Mouse (Mus musculus) hindbrain, embryonic 13.5 days (tissue): ENCODE results near the gene Cysrt1. TPM values are rescaled to one million over a fixed set of nuclear protein-coding genes. Genes with fewer than 3 reads are reported as not detected.
A peak's percentile ranks its signal among the peaks of the same experiment; 100 is the strongest.

Experiments used
- ATAC-seq: fragments of 200-750 bp; cut with Nextera tagmentation; 2 replicates; pipeline ENCODE4 v1.8.0; 2017; ENCODE audit warnings: moderate TSS enrichment; ENCODE audit not compliant: low FRiP score
- H3K27ac ChIP-seq: fragments of 300-500 bp; sonication (generic); 2 replicates; pipeline ENCODE4 v1.5.1; 2015; ENCODE audit warnings: inconsistent platforms, mild to moderate bottlenecking, moderate library complexity
- H3K27me3 ChIP-seq: fragments of 300-500 bp; sonication (generic); 2 replicates; pipeline ENCODE4 v1.6.1; 2015; ENCODE audit warnings: mild to moderate bottlenecking, inconsistent platforms
- H3K36me3 ChIP-seq: fragments of 300-500 bp; sonication (generic); 2 replicates; pipeline ENCODE4 v1.6.1; 2015; ENCODE audit warnings: mild to moderate bottlenecking, inconsistent platforms
- H3K4me1 ChIP-seq: fragments of 300-500 bp; sonication (generic); replicated peaks from 2 replicates; pipeline ENCODE4 v1.6.1; 2015; ENCODE audit warnings: inconsistent platforms
- H3K4me2 ChIP-seq: fragments of 300-500 bp; sonication (generic); 2 replicates; pipeline ENCODE4 v1.6.1; 2015; ENCODE audit warnings: inconsistent platforms, mild to moderate bottlenecking, moderate library complexity
- H3K4me3 ChIP-seq: fragments of 300-500 bp; sonication (generic); 2 replicates; pipeline ENCODE4 v1.5.1; 2015; ENCODE audit warnings: mild to moderate bottlenecking, inconsistent platforms
- H3K9ac ChIP-seq: fragments of 300-500 bp; sonication (generic); 2 replicates; pipeline ENCODE4 v1.6.1; 2015; ENCODE audit warnings: mild to moderate bottlenecking, inconsistent platforms
- H3K9me3 ChIP-seq: fragments of 300-500 bp; sonication (generic); 2 replicates; pipeline ENCODE4 v1.6.1; 2016; ENCODE audit warnings: inconsistent platforms
- WGBS: fragments of 180-500 bp; shearing (Covaris S2); methylation state at CpG from one replicate; pipeline ENCODE4 v1.1.7; 2015; 5-methylcytosine and 5-hydroxymethylcytosine counted together
- polyA plus RNA-seq: library from polyadenylated mRNA; unstranded; fragments of >200 nt; fragmentation: Nextera tagmentation; extraction: Ambion mirVana; gene quantifications from 2 replicates; pipeline ENCODE4 v1.2.1, GENCODE M21; 2015

The Cysrt1 gene
- polyA plus RNA-seq, 1 experiment from 2014 or later: 0.26 TPM

GRCm38 (mm10) chr2:25278928-25279882, 37.0 kb upstream of the Cysrt1 start:
- H3K27me3 ChIP-seq: no peaks in the 10 kb centered on the region
- H3K27ac ChIP-seq: no peak overlapping the region
- WGBS: 66% methylated on average over 13 of the region's 13 CpGs
- H3K9ac ChIP-seq: no peak overlapping the region
- H3K36me3 ChIP-seq: peaks cover 96% of the 10 kb centered on the region
- H3K4me3 ChIP-seq: no peak overlapping the region
- no peak overlapping the region for H3K4me2 ChIP-seq
- peaks cover 7% of the 10 kb centered on the region for H3K4me1 ChIP-seq
- ATAC-seq: no peak
- H3K9me3 ChIP-seq: no peaks in the 10 kb centered on the region

GRCm38 (mm10) chr2:25273010-25273409, 30.8 kb upstream of the Cysrt1 start:
- Histone ChIP-seq H3K9me3 (no peaks in the 10 kb centered on the region), H3K36me3 (peaks cover 77% of the 10 kb centered on the region), H3K9ac (peak overlapping the region; percentile 92), H3K4me2 (peak overlapping the region; percentile 97), H3K4me1 (peaks cover 42% of the 10 kb centered on the region), H3K4me3 (peak overlapping the region; percentile 95), H3K27me3 (no peaks in the 10 kb centered on the region), H3K27ac (peak overlapping the region; percentile 62; the same call in 1 of the 2 replicates)
- ATAC-seq: no peak
- 39% methylated on average over 16 of the region's 16 CpGs for WGBS

DNA sequence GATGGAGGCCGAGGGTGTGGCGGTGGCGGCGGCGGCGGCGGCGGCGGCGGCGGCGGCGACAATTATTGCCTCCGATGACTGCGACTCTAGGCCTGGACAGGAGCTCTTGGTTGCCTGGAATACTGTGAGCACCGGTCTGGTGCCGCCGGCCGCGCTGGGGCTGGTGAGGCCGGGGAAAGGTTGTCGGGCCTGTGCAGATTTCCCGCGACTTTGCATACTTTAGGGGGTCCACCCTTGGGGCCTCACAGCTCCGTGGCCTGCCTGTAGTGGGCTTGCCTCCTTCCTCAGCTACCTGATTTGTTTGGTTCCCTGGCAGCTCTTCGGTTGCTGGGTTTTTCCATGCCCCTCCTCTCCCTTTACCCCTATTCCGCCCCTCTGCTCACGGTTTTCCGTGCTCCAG, 30.3 kb upstream of the Cysrt1 start:
- Histone ChIP-seq H3K4me2 (peak overlapping the region; percentile 97), H3K27ac (peak overlapping the region; percentile 62; the same call in 1 of the 2 replicates), H3K36me3 (peaks cover 74% of the 10 kb centered on the region), H3K27me3 (no peaks in the 10 kb centered on the region), H3K4me1 (peaks cover 47% of the 10 kb centered on the region), H3K9me3 (no peaks in the 10 kb centered on the region), H3K9ac (peak overlapping the region; percentile 92), H3K4me3 (peak overlapping the region; percentile 95)
- WGBS: 1% methylated on average over 21 of the region's 29 CpGs
- peak; percentile 61 for ATAC-seq

GRCm38 (mm10) chr2:25271827-25272511, 29.7 kb upstream of the Cysrt1 start, which contains the start of the genes Ssna1 and Anapc2:
Gene Ssna1 (minus strand): TSS chr2:25272438.
Gene Anapc2 (plus strand): TSS chr2:25272478.
- under 1% methylated on average over 55 of the region's 55 CpGs for WGBS
- peak; percentile 94 for ATAC-seq
- H3K27ac ChIP-seq: peak within 1 kb of the TSS; percentile 91
- H3K4me1 ChIP-seq: peaks cover 52% of the 10 kb centered on the region
- H3K9me3 ChIP-seq: no peaks in the 10 kb centered on the region
- H3K36me3 ChIP-seq: peaks cover 68% of the 10 kb centered on the region
- H3K4me3 ChIP-seq: peak within 1 kb of the TSS; percentile 95
- peak within 1 kb of the TSS; percentile 92 for H3K9ac ChIP-seq
- no peaks in the 10 kb centered on the region for H3K27me3 ChIP-seq
- peak within 1 kb of the TSS; percentile 97 for H3K4me2 ChIP-seq

GRCm38 (mm10) chr2:25267746-25268309, 25.6 kb upstream of the Cysrt1 start:
- Histone ChIP-seq H3K4me3 (no peak overlapping the region), H3K4me2 (peak overlapping the region; percentile 99; the same call in 1 of the 2 replicates), H3K27ac (peak overlapping the region; percentile 62), H3K27me3 (peaks cover 18% of the 10 kb centered on the region), H3K4me1 (peaks cover 73% of the 10 kb centered on the region), H3K36me3 (peaks cover 31% of the 10 kb centered on the region), H3K9me3 (no peaks in the 10 kb centered on the region), H3K9ac (peak overlapping the region; percentile 36)
- 74% methylated on average over 4 of the region's 4 CpGs for WGBS
- no peak for ATAC-seq

DNA sequence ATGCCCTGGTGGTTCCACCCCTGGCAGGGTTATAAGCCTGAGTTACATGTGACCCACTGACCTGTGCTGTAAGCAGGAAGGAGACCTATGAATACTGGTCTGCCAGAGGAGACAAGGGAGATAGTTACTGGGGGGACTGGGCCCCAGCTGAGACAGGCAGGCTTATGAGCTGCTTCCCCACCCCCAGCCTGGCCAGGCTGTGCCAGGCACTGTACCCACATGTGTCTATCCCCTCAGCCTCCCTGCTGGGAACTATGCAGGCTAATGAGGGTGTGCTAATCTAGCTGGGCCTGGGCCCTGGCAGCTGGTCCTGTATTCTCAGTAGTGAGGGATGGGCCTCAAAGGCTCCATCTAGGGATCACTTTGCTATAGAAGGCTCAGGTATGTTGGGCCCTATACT, 25.0 kb upstream of the Cysrt1 start:
- no peak for ATAC-seq
- peak overlapping the region; percentile 79; the same call in 1 of the 2 replicates for H3K4me3 ChIP-seq
- H3K4me2 ChIP-seq: peak overlapping the region; percentile 99
- H3K9me3 ChIP-seq: no peaks in the 10 kb centered on the region
- H3K4me1 ChIP-seq: peaks cover 72% of the 10 kb centered on the region
- peak overlapping the region; percentile 83 for H3K27ac ChIP-seq
- peaks cover 31% of the 10 kb centered on the region for H3K36me3 ChIP-seq
- peaks cover 18% of the 10 kb centered on the region for H3K27me3 ChIP-seq
- peak overlapping the region; percentile 36 for H3K9ac ChIP-seq

DNA sequence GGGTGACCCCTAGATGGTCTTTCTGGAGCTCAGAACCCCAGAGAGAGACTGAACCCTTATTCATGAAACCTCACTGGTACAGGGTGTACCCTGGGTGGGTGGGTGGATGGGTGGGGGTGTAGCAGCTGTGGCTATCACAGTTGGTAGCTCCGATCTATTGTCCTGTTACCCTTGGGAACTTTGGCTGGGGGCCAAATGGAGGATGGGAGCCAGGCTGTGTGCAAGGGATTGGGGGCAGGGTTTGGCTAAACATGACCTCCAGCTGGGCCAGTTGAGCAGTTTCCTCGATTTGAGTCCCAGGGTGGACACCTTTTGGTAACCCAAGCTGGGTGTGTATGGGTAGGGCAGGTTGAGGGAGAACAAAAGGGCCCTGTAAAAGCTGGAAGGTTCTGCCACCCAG, 24.5 kb upstream of the Cysrt1 start:
- peak overlapping the region; percentile 99 for H3K4me2 ChIP-seq
- H3K4me3 ChIP-seq: peak overlapping the region; percentile 79
- peak overlapping the region; percentile 70 for H3K9ac ChIP-seq
- H3K36me3 ChIP-seq: peaks cover 31% of the 10 kb centered on the region
- ATAC-seq: no peak
- H3K4me1 ChIP-seq: peaks cover 74% of the 10 kb centered on the region
- H3K27ac ChIP-seq: peak overlapping the region; percentile 83
- 35% methylated on average over 2 of the region's 2 CpGs for WGBS
- H3K27me3 ChIP-seq: peaks cover 18% of the 10 kb centered on the region
- no peaks in the 10 kb centered on the region for H3K9me3 ChIP-seq

DNA sequence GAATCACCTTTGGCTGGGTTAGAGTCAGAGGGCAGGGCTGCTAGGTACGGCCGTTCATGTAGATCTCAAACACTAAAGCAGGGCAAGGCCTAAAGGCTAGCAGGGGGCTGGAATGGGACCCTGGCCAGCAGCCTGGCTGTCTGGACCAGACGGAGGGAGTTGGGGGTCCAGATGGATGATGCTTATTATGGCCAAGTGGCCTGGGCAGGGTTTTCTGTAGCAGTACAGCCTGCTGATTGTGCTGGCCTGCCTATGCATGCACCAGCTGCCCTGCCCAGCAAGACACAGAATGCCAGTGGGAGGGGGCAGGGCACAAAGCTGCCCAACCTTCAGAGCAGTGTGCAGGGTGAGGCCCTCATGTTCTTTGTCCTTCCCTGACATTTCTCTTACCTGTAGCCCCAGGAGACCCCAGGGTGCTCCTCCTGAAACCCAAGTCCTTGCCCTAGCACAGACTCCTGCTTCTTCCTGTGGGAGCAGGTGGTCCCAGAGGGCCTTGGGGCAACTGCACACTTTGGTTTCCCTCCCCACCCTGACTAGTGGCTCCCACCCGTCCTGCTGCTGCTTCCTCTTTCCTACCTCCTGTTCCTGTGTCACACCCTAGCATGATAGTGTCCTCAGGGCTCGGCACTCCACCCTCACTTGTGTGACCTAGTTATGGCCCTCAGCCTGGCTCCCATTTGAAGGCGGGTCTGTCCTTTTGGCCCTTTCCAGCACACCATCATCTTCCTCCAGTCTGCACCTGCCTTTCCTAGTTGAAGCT, 23.8 kb upstream of the Cysrt1 start:
- H3K27me3 ChIP-seq: peaks cover 18% of the 10 kb centered on the region
- no peak for ATAC-seq
- peak overlapping the region; percentile 99 for H3K4me2 ChIP-seq
- H3K9me3 ChIP-seq: no peaks in the 10 kb centered on the region
- 60% methylated on average over 6 of the region's 6 CpGs for WGBS
- peak overlapping the region; percentile 83 for H3K27ac ChIP-seq
- H3K9ac ChIP-seq: peak overlapping the region; percentile 70
- peaks cover 30% of the 10 kb centered on the region for H3K36me3 ChIP-seq
- peaks cover 67% of the 10 kb centered on the region for H3K4me1 ChIP-seq
- peak overlapping the region; percentile 79 for H3K4me3 ChIP-seq

- no peaks in the 10 kb centered on the region for H3K9me3 ChIP-seq
- peaks cover 20% of the 10 kb centered on the region for H3K36me3 ChIP-seq
- H3K9ac ChIP-seq: peak overlapping the region; percentile 85
- ATAC-seq: no peak
- H3K4me2 ChIP-seq: peak overlapping the region; percentile 99
- peaks cover 60% of the 10 kb centered on the region for H3K4me1 ChIP-seq
- H3K4me3 ChIP-seq: peak overlapping the region; percentile 79
- 67% methylated on average over 3 of the region's 3 CpGs for whole genome bisulfite sequencing
- H3K27me3 ChIP-seq: peaks cover 18% of the 10 kb centered on the region
- H3K27ac ChIP-seq: no peak overlapping the region
Measured at GRCm38 (mm10) chr2:25264851-25265250, 22.6 kb upstream of the Cysrt1 start.

GRCm38 (mm10) chr2:25264286-25264660, 22.0 kb upstream of the Cysrt1 start:
- Histone ChIP-seq H3K27ac (no peak overlapping the region), H3K36me3 (peaks cover 14% of the 10 kb centered on the region), H3K4me3 (peak overlapping the region; percentile 79), H3K9me3 (no peaks in the 10 kb centered on the region), H3K4me2 (peak overlapping the region; percentile 99), H3K4me1 (peaks cover 60% of the 10 kb centered on the region), H3K9ac (peak overlapping the region; percentile 85), H3K27me3 (peaks cover 18% of the 10 kb centered on the region)
- WGBS: 78% methylated on average over 5 of the region's 5 CpGs
- ATAC-seq: no peak

DNA sequence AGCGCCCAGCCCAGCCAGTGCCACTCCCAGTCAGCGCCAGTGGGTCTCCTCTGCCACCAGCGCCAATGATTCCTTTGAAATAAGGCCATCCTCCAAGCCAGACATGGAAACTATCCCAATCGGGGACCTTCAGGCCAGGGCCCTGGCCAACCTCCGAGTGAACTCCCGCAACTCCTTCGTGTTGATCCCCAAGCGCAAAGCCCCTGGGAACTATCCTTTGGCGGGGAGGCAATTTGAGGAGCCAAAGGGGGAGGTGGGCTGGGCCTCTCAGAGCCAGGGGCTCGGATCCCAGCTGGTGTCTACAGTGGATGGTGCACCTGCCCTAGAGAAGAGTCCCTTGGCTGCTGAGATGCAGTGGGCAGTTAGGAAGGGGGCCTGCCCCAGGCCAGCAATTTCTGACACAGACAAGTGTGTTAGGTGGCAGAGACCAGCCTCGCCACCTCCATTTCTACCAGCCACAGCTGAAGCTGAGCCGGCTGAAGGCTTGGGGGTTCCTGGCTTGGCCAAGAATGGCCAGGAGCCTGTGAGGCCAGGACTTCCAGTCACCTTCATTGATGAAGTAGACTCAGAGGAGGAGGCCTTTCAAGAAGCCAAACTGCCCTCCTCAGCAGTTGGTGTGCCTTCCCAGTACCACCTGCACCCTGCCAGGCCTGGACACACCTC, 21.5 kb upstream of the Cysrt1 start:
- Histone ChIP-seq H3K27ac (peak overlapping the region; percentile 87; the same call in 1 of the 2 replicates), H3K4me1 (peaks cover 60% of the 10 kb centered on the region)

More for the DNA sequence above, 21.5 kb upstream of the Cysrt1 start:
- Histone ChIP-seq H3K9ac (peak overlapping the region; percentile 85), H3K4me3 (peak overlapping the region; percentile 79), H3K36me3 (peaks cover 9% of the 10 kb centered on the region), H3K27me3 (peaks cover 18% of the 10 kb centered on the region), H3K4me2 (peak overlapping the region; percentile 99), H3K9me3 (no peaks in the 10 kb centered on the region)
- no peak for ATAC-seq
- WGBS: 18% methylated on average over 12 of the region's 12 CpGs
